Mouse (Mus musculus): Measurements from ENCODE around the gene Gcm1. TPM values are rescaled to one million over a fixed set of nuclear protein-coding genes. Genes with fewer than 3 reads are reported as not detected.
A peak's percentile ranks its signal among the peaks of the same experiment; 100 is the strongest.

The Gcm1 gene
- total RNA-seq (2014; fragmentation: Nextera tagmentation) (not detected in 2 replicates), total RNA-seq (2017) (0.05 TPM in 1 of 2 replicates, not detected in the other), polyA plus RNA-seq (2012) (not detected in 2 replicates)

GRCm38 (mm10) chr9:78051677-78052076 is at the start of gene Gcm1:
Gene Gcm1, plus strand, starts transcription at chr9:78051924.
- ATAC-seq (ENCODE audit: extremely low read depth, insufficient number of reproducible peaks, low FRiP score, poor library complexity, severe bottlenecking) (no peak), DNase-seq (ENCODE audit: low spot score) (no peak)
- no peak within 1 kb of the TSS for H3K4me3 ChIP-seq (ENCODE audit: low read depth, low read length)
- H3K36me3 ChIP-seq (replicated peaks): no peaks in the 10 kb centered on the region
- no peak for TF ChIP-seq GATA1 (IDR thresholded peaks at IDR 0.05; ENCODE audit: borderline replicate concordance, low read length)
- TF ChIP-seq TAL1 (conservative IDR thresholded peaks at IDR 0.05; ENCODE audit: low read depth, low read length): no peak
- TF ChIP-seq GATA2 (IDR thresholded peaks at IDR 0.05; ENCODE audit: borderline replicate concordance, low read depth, low read length): no peak
- TF ChIP-seq CTCF (IDR thresholded peaks at IDR 0.05; ENCODE audit: low read depth, low read length): no peak
- no peak for TF ChIP-seq POLR2AphosphoS5 (IDR thresholded peaks at IDR 0.05; ENCODE audit: insufficient replicate concordance, low read depth, low read length)
- peaks cover 11% of the 10 kb centered on the region; the same call in 1 of the 2 replicates for H3K27me3 ChIP-seq (ENCODE audit: insufficient read depth, low read length)
- H3K9me3 ChIP-seq (replicated peaks): no peaks in the 10 kb centered on the region
- H3K4me1 ChIP-seq (ENCODE audit: insufficient read depth, low read depth, low read length): no peaks in the 10 kb centered on the region

DNA sequence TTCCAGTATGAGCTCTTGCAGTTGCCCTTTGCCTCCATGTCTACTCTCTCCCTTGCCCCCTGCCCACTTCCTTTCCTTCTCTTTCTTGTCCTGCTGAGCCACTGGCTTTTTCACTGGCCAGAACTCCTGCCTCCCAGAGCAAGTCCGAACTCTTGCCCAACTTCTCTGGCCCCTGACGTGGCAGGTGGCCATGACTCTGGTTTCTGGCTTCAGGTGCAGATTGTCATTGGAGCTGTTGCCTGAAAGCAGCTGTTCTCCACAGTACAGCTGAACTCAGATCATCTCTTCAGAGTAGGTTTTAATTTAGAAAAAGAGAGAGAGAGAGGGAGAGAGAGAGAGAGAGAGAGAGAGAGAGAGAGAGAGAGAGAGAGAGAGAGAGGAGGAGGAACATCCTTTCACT is 48.4 kb upstream of the Gcm1 start:
- Histone ChIP-seq H3K36me3 (replicated peaks) (no peaks in the 10 kb centered on the region), H3K27me3 (ENCODE audit: insufficient read depth, low read length) (peaks cover 24% of the 10 kb centered on the region), H3K9me3 (replicated peaks) (no peaks in the 10 kb centered on the region), H3K4me3 (ENCODE audit: low read depth, low read length) (no peak overlapping the region), H3K4me1 (ENCODE audit: insufficient read depth, low read depth, low read length) (peaks cover 36% of the 10 kb centered on the region)
- TF ChIP-seq TAL1 (conservative IDR thresholded peaks at IDR 0.05; ENCODE audit: low read depth, low read length) (no peak), CTCF (IDR thresholded peaks at IDR 0.05; ENCODE audit: low read depth, low read length) (no peak), GATA1 (IDR thresholded peaks at IDR 0.05; ENCODE audit: borderline replicate concordance, low read length) (no peak), GATA2 (IDR thresholded peaks at IDR 0.05; ENCODE audit: borderline replicate concordance, low read depth, low read length) (no peak), POLR2AphosphoS5 (IDR thresholded peaks at IDR 0.05; ENCODE audit: insufficient replicate concordance, low read depth, low read length) (no peak)
- DNase-seq (ENCODE audit: low spot score) (no peak), ATAC-seq (ENCODE audit: extremely low read depth, insufficient number of reproducible peaks, low FRiP score, poor library complexity, severe bottlenecking) (no peak)

DNA sequence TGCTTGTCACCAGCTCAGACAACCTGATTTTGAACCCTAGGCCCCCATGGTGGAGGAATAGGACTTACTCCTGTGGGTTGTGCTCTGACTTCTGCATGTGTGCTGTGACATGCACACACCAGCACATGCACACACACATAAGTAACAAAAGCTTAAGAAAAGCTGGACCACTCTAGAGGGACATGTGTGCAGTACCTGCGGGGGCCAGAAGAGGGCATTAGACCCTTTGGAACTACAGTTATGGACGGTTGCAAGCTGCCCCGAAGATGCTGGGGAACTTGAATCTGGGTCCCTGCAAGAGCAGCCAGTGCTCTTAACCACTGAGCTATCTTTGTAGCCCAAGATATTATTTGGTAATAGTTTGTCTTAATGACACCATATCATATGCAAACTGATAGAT is 46.2 kb upstream of the Gcm1 start:
- TF ChIP-seq CTCF (IDR thresholded peaks at IDR 0.05; ENCODE audit: low read depth, low read length) (peak; percentile 67), TAL1 (conservative IDR thresholded peaks at IDR 0.05; ENCODE audit: low read depth, low read length) (no peak), POLR2AphosphoS5 (IDR thresholded peaks at IDR 0.05; ENCODE audit: insufficient replicate concordance, low read depth, low read length) (no peak), GATA2 (IDR thresholded peaks at IDR 0.05; ENCODE audit: borderline replicate concordance, low read depth, low read length) (no peak), GATA1 (IDR thresholded peaks at IDR 0.05; ENCODE audit: borderline replicate concordance, low read length) (no peak)
- no peak overlapping the region for H3K4me3 ChIP-seq (ENCODE audit: low read depth, low read length)
- H3K36me3 ChIP-seq (replicated peaks): no peaks in the 10 kb centered on the region
- DNase-seq (ENCODE audit: low spot score) (no peak), ATAC-seq (ENCODE audit: extremely low read depth, insufficient number of reproducible peaks, low FRiP score, poor library complexity, severe bottlenecking) (no peak)
- peaks cover 28% of the 10 kb centered on the region for H3K4me1 ChIP-seq (ENCODE audit: insufficient read depth, low read depth, low read length)
- peaks cover 35% of the 10 kb centered on the region for H3K27me3 ChIP-seq (ENCODE audit: insufficient read depth, low read length)
- H3K9me3 ChIP-seq (replicated peaks): no peaks in the 10 kb centered on the region

- H3K4me1 ChIP-seq (ENCODE audit: insufficient read depth, low read depth, low read length): peaks cover 28% of the 10 kb centered on the region
- DNase-seq (ENCODE audit: low spot score) (peak; percentile 44), ATAC-seq (ENCODE audit: extremely low read depth, insufficient number of reproducible peaks, low FRiP score, poor library complexity, severe bottlenecking) (no peak)
- H3K9me3 ChIP-seq (replicated peaks): no peaks in the 10 kb centered on the region
- no peaks in the 10 kb centered on the region for H3K36me3 ChIP-seq (replicated peaks)
- H3K4me3 ChIP-seq (ENCODE audit: low read depth, low read length): no peak overlapping the region
- TF ChIP-seq GATA1 (IDR thresholded peaks at IDR 0.05; ENCODE audit: borderline replicate concordance, low read length): no peak
- TF ChIP-seq POLR2AphosphoS5 (IDR thresholded peaks at IDR 0.05; ENCODE audit: insufficient replicate concordance, low read depth, low read length): no peak
- no peak for TF ChIP-seq GATA2 (IDR thresholded peaks at IDR 0.05; ENCODE audit: borderline replicate concordance, low read depth, low read length)
- no peak for TF ChIP-seq CTCF (IDR thresholded peaks at IDR 0.05; ENCODE audit: low read depth, low read length)
- TF ChIP-seq TAL1 (conservative IDR thresholded peaks at IDR 0.05; ENCODE audit: low read depth, low read length): no peak
- H3K27me3 ChIP-seq (ENCODE audit: insufficient read depth, low read length): peaks cover 35% of the 10 kb centered on the region
Observed at GRCm38 (mm10) chr9:78006209-78007001, 45.3 kb upstream of the Gcm1 start.

- H3K4me3 ChIP-seq (ENCODE audit: low read depth, low read length): no peak overlapping the region
- ATAC-seq (ENCODE audit: extremely low read depth, insufficient number of reproducible peaks, low FRiP score, poor library complexity, severe bottlenecking): no peak
- H3K36me3 ChIP-seq (replicated peaks): no peaks in the 10 kb centered on the region
- peaks cover 25% of the 10 kb centered on the region for H3K4me1 ChIP-seq (ENCODE audit: insufficient read depth, low read depth, low read length)
- no peaks in the 10 kb centered on the region for H3K9me3 ChIP-seq (replicated peaks)
- H3K27me3 ChIP-seq (ENCODE audit: insufficient read depth, low read length): peaks cover 35% of the 10 kb centered on the region
- TF ChIP-seq POLR2AphosphoS5 (IDR thresholded peaks at IDR 0.05; ENCODE audit: insufficient replicate concordance, low read depth, low read length): no peak
- TF ChIP-seq CTCF (IDR thresholded peaks at IDR 0.05; ENCODE audit: low read depth, low read length): no peak
- TF ChIP-seq TAL1 (conservative IDR thresholded peaks at IDR 0.05; ENCODE audit: low read depth, low read length): no peak
- no peak for TF ChIP-seq GATA2 (IDR thresholded peaks at IDR 0.05; ENCODE audit: borderline replicate concordance, low read depth, low read length)
- no peak for DNase-seq (ENCODE audit: low spot score)
Observed at GRCm38 (mm10) chr9:78009382-78009781, 42.3 kb upstream of the Gcm1 start.

DNA sequence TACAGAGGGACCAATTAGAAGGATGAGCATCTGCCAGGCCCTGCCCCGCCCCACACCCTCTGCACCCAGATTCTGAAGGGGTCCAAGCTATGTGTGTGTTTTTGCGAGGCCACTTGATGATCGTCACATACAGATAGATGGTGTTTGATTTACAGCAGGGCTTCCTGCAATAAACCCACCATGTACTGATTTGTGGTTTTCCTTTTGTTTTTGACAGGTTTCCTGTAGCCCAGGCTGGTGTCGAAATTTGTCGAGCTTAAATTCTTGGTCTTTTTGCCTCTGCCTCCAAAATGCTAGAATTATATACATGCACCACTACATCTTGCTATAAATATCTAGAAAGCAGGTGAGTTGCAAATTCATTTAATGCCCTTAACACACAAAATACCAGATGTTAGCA is 41.5 kb upstream of the Gcm1 start:
- H3K36me3 ChIP-seq (replicated peaks): no peaks in the 10 kb centered on the region
- H3K4me1 ChIP-seq (ENCODE audit: insufficient read depth, low read depth, low read length): peaks cover 21% of the 10 kb centered on the region
- no peak for ATAC-seq (ENCODE audit: extremely low read depth, insufficient number of reproducible peaks, low FRiP score, poor library complexity, severe bottlenecking)
- peaks cover 33% of the 10 kb centered on the region for H3K27me3 ChIP-seq (ENCODE audit: insufficient read depth, low read length)
- no peaks in the 10 kb centered on the region for H3K9me3 ChIP-seq (replicated peaks)
- TF ChIP-seq CTCF (IDR thresholded peaks at IDR 0.05; ENCODE audit: low read depth, low read length) (no peak), POLR2AphosphoS5 (IDR thresholded peaks at IDR 0.05; ENCODE audit: insufficient replicate concordance, low read depth, low read length) (no peak), TAL1 (conservative IDR thresholded peaks at IDR 0.05; ENCODE audit: low read depth, low read length) (no peak), GATA1 (IDR thresholded peaks at IDR 0.05; ENCODE audit: borderline replicate concordance, low read length) (no peak), GATA2 (IDR thresholded peaks at IDR 0.05; ENCODE audit: borderline replicate concordance, low read depth, low read length) (no peak)
- DNase-seq (ENCODE audit: low spot score): no peak
- H3K4me3 ChIP-seq (ENCODE audit: low read depth, low read length): no peak overlapping the region
